In genomic region chr16:4946155-4946554, GRCm38 (mm10) we compare ENCODE assay signal across 20 mouse cellular contexts. TPM values are rescaled to one million over a fixed set of nuclear protein-coding genes. Genes with fewer than 3 reads are reported as not detected.
"Had no signal": no experiment of that assay in that cellular context is flagged by ENCODE, and none has a peak within 500 bp of the region (broad histone marks: within the 10 kb centered on the region; RNA-seq: fewer than 3 reads in every experiment).

No protein-coding gene starts in this region.

- H3K4me1 ChIP-seq: hindbrain, embryonic 15.5 days; limb, embryonic 10.5 days; lung, embryonic 15.5 days; midbrain, embryonic 15.5 days; neural tube, embryonic 12.5 days had no signal

- H3K4me2 ChIP-seq: hindbrain, embryonic 15.5 days; lung, embryonic 15.5 days; midbrain, embryonic 11.5 days; midbrain, embryonic 15.5 days; neural tube, embryonic 12.5 days had no signal

- ATAC-seq: intestine, postnatal 0 days; midbrain, embryonic 15.5 days had no signal

- H3K27ac ChIP-seq: hindbrain, embryonic 15.5 days; limb, embryonic 10.5 days; liver, embryonic 14.5 days; lung, embryonic 15.5 days; macrophage; midbrain, embryonic 15.5 days; neural tube, embryonic 12.5 days; stomach, postnatal 0 days had no signal

- H3K9ac ChIP-seq: hindbrain, embryonic 15.5 days; liver, embryonic 14.5 days; lung, embryonic 15.5 days; midbrain, embryonic 15.5 days; neural tube, embryonic 12.5 days had no signal

- H3K4me3 ChIP-seq: hindbrain, embryonic 15.5 days; layer of hippocampus, adult 2 months; limb, embryonic 10.5 days; lung, embryonic 15.5 days; megakaryocyte, embryonic 14.5 days; midbrain, embryonic 15.5 days; neural tube, embryonic 12.5 days had no signal

- H3K9me3 ChIP-seq: hindbrain, embryonic 15.5 days; limb, embryonic 10.5 days; lung, embryonic 15.5 days; megakaryocyte, embryonic 14.5 days; midbrain, embryonic 15.5 days; neural tube, embryonic 12.5 days had no signal

- DNase-seq: lung, postnatal 14 days; thymus, postnatal 14 days had no signal

- H3K27me3 ChIP-seq: hindbrain, embryonic 15.5 days; lung, embryonic 15.5 days; megakaryocyte, embryonic 14.5 days; midbrain, embryonic 15.5 days; neural tube, embryonic 12.5 days had no signal

RNA-seq across cellular contexts. Expression of gene Sept12, which starts 51.5 kb away (rescaled TPM):
- total RNA-seq: layer of hippocampus, adult 2 months; layer of hippocampus, postnatal 10 days; left cerebral cortex, adult 18-20 months; left cerebral cortex, postnatal 14 days; monocyte, adult 5-6 weeks; neutrophil, adult 5-6 weeks had no signal
- polyA plus RNA-seq: hindbrain, embryonic 11.5 days; hindbrain, embryonic 15.5 days; intestine, postnatal 0 days; limb, embryonic 10.5 days; macrophage; midbrain, embryonic 11.5 days; midbrain, embryonic 15.5 days; neural tube, embryonic 12.5 days; stomach, postnatal 0 days had no signal
